Mouse (Mus musculus) embryo, embryonic 10 days (tissue): ENCODE measurements at regions not wholly inside any gene's neighbourhood (a gene's known extent, or its start where the extent isn't known, plus 50 kb on each side); places are given as distances from the start of the nearest gene placed in this dataset.

Source experiments
- DNase-seq: peaks from one replicate; pipeline ENCODE4 v3.0.0-alpha.2; 2015; ENCODE audit warnings: low spot score

DNA sequence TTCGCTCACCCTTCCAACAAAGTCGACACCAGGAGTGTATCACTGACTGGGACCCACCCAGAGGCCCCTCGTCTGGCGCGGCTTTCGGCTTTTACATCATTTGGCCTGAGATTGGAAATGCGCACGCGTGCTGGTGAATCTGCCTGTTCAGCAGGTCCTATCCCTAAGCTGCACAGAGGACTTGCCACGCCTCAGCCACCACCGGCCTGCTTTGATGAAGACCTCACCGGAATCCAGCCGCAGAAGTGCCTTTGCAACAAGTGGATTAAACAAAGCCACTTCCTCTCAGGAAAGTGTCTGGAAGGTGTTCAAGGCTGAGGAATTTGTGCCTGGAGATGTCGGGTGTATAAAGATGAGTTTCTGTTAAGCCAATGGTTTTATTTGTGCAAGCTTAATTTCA is 143.3 kb upstream of the Zc3h12a start:
- no peak for DNase-seq

DNA sequence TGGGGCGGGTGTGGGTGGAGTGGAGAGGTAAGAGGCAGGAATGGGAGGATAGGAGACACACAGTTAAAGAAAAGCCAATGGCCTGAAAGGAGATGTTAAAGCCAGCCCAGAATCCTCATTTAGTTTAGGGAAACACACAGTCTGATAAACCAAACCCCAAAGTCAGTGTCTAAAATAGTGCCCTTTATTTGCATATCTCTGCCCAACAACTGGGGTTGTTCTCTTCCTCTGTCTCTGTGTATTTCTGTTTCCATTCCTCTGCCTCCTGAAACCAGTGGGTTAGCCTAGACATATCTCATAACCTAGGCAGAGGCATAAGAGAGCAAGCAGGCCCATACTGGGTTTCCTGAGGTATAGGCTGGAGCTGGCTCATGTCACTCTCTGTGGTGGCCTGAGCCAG is 138.6 kb upstream of the Zc3h12a start:
- no peak for DNase-seq

DNA sequence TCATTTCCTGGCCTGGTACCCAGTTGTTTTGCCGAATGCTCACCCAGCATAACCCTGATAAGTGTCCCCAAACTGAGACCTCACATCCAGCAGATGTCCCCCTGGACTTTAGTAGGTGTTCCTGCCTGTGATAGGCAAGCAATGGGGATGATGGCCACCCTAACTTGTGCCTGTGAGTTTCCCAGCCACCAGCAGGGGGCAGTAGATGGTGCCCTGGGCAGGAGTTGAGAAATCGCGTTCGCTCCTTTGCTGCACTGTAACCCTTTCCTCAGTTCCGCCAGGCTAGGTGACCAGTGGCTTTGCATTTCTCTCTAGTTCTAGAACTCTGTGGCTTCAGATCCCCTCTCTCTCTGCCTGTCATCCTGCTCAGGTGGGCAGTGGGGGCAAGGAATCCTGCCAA is 137.9 kb upstream of the Zc3h12a start:
- DNase-seq = peak; percentile 77

DNA sequence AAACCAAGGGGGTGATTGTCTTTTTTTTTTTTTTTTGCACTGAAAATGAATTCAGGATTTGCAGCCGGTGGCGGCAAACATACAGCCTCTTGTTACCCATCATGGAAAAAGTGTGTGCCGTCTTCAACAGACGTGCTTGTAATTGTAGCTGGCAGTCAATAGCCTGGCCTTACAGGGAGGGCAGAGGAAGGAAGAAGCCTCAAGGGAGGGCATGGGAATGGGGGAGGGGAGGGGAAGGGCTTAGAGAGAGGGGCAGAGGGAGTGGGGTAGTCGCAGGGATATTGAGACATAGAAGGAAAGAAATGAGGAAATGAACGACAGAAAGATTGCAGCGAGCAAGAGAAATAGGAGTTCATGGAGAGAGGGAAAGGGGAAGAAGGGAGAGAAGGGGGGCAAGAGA is 137.4 kb upstream of the Zc3h12a start:
- DNase-seq = no peak

DNA sequence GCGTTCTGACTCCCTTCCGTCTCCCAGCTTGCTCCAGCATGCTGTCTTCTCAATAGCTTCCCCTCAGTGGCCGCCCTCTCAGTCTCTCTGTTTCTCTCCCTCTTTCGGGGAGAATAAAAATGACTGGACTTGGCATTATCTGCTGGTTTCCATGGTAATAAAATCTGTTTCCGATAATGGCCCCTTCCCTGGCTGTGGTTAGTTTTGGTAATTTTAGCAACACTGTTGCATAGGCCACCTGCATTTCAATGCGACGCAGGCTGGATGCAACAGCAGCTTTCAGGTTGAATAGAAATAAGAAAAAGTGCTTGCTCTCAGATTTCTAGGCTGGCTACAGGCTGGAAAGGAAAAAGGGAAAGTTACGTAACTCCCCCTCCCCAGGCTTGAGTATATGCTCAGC is 133.9 kb upstream of the Zc3h12a start:
- DNase-seq = no peak

DNA sequence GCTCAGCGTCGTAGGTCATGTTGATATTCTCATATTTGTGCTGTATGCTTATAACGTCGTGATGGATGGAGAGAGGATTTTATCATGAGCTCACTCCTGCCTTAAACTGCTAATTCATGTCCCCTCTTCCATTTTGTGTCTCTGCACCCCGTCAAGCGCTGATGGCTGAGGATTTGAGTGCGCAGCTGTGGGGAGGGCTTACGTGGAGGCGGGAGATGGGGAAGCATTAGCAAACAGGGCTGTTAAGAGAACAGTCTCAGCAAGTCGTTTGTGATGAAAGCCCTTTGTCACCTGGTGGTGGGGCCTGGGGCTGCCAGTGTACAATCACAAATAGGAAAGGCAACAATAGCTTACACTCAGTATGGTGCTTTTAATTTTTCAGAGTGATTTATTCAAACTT is 131.7 kb upstream of the Zc3h12a start:
- no peak for DNase-seq

DNA sequence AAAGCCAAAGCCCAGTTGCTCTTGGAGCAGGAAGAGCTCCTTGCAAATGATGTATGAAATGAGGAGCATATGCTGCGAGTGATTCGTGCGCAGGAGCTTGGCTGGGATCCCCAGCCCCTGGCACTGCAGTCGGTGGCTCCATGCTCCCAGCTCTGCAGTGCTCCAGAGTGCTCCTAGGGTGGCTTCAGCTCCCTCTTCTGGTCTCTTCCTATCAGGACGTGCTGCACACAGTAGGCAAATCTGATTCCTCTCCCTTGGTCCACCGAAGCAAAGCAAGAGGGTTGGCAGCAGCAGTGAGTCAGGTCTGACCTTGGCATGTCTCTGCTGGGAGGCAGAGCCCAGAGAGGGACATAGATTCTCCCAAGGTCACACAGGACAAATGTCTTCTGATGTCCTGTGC is 130.3 kb upstream of the Zc3h12a start:
- no peak for DNase-seq

DNA sequence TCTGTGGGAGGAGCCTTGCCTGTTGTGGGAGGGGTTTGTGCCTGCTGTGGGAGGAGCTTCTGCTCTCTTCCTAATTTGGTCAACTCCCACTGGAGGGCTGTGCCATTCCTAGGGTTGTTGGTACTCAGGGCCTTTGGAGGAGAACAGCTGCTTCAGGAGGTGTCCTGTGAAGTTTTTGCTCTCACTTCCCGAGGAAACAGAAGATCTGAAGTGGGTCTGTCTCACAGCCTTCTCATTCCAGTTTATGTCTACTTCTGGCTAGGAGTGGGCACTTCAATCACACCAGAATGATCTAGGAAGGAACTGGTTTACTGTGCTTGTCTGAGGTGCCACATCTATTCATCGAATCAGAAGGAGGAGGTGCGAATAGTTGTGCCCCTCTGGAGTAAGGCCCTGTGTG is 125.5 kb upstream of the Zc3h12a start:
- no peak for DNase-seq

DNA sequence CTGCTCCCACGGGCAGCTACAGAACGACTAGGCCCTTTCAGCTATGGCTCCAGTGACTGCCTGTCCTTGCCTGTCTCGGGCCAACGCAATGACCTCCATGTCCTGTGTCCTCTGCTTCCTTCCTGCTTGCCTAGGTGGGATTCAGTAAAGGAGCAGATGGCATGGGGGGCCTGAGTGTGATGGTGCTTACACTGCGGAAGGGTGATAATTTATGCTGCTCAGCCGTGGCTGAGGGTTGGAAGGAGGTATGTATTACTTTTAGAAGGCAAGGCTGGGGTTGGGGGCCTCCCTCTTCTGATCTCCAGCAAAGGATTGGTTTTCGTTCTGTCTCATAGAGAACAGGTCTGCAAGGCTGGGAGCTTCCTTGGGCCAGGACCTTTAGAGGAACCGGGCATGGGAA is 124.6 kb upstream of the Zc3h12a start:
- DNase-seq = no peak

DNA sequence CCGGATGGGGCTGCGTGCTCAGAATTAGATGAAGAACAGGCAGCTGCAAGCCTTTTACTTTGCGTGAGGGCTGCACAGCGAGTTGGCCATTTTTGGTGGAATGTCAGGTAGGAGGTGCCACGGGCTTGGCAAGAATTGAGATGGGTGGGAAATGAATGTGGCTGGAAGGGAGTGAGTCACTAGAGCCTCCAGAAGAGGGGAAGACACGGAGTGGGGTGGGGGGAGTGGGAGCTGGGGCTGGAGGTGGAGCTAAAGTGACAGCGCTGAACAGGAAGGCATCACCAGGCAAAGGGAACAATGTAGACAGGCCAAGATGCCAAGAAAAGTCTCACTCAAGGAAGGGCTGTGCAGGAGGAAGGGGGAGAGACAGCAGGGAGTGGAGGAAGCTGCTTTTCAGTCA is 121.4 kb upstream of the Zc3h12a start:
- DNase-seq = no peak

DNA sequence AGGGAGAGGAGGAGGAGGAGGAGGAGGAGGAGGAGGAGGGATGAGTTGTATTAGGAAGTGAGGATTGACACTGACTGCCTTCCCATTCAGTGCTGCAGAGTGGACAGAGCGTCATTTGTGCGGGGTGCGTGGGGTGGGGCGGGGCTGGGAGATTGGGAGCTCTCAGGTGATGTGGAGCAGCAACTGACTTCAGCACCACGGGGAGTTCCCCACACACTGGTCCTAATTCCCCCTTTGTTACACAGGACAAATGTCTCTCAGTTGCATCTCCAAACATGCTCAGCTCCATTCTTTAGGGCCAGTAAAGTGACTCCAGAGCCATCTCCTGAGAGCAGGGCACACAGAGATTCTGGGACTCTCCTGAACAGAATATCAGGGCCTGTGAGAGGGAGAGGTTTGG is 118.5 kb upstream of the Zc3h12a start:
- DNase-seq = peak; percentile 57

DNA sequence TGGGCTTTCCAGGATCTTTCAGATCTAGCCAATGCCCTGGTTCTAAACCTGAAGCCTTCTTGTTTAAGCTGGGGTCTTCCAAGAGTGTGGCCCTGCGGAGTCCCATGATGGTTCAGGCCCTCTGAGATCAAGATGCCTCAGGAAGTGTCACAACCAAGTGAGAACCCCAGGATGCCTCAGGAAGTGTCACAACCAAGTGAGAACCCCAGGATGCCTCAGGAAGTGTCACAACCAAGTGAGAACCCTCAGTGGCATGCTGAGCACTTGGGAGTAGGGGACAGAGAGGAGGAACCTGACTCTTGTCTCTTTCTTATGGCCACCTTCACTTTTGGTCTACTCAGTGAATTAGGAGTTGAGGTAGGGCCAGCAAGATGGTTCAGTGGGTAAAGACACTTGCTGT is 114.9 kb upstream of the Zc3h12a start:
- no peak for DNase-seq

DNA sequence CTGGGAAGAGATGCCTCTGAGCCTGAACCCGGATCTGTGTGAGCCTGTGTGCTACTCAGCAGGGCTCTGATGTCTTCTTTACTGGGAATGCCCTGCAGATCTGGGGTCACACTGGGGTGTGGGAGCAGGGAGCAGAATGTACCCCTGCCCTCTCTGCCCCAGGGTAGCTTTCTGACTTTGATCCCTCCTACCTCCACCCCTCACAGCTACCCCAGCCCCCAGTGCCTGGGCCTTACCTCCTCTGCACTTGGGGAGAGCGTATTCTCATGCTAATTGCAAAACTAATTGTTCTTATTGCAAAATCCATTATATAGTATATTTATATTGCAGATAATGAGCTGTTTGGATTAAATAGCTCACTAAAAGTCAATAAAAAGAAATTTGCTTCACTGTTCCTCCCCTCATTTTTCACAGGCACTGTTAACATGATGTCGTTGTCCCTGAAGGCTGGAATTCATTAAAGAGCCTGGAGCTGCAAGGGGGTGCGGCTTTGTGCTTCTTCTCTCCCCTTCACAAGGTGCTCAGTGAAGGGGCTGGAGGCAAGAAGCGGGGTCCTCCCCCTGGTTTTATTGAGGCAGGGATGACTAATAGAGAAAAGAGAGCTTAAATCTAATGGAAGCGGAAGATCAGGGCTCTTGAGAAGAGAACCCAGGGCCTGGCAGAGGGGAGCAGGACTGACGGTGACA is 114.1 kb upstream of the Zc3h12a start:
- no peak for DNase-seq

DNA sequence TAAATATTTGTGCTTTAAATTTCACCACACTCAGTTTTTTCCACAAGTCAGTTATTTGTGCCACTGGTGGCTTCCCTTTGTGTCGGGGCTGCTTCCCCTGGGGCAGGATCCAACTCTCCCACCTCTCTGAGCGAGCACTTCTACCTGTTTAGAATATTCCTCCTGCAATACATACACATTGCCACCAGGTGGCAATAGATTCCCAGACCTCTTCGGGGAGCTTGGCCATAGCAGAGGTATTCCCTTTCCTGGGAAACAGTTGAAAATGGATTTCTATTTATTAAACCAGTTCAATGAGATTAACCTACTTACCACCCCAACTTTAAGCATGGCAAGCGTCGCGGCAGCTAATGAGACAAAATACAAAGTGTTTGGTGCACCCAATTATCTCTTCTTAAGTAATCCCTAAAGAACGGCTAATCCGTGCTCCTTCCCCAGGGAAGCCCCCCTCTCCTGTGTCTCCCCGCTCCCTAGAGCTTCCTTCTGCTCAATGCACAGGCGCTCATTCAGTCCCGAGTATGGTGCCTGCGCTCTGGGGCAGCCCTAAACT is 104.1 kb upstream of the Zc3h12a start:
- peak; percentile 54 for DNase-seq

DNA sequence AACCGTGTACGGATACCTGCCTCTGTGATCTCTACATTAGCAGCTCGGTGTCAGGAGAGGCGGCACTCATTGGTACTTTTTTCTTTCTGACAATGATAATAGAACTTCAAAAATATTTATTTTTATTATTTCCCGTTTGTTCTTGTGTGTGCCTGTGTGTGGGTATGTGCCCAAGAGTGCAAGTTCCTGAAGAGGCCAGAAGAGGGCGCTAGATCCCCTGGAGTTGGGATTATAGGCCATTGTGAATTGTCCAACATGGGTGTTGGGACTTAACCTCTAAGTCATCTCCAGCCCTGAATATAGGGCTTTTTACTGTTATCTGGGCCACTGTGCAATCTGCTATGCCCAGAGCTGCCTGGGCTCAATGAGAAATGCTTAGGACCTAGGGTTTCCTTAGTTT is 99.6 kb upstream of the Zc3h12a start:
- DNase-seq = no peak

DNA sequence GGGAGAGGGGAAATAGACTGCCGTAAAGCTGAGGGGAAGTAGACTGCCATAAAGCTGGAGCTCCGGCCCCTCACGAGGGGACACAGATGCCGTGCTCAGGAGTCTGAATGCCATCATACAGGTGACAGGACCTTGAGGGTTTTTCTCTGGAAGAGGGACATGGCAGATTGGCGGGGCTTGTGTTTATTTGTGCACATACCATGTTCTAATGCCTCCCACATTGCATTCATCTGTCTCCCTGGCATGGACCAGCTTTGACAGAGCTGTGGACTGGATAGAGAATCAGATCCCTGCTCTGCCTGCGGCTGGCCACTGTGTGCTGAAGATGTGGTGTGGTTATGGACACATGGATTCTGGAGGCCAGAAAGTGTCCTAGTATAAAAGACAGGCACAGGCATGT is 95.3 kb upstream of the Zc3h12a start:
- no peak for DNase-seq

DNA sequence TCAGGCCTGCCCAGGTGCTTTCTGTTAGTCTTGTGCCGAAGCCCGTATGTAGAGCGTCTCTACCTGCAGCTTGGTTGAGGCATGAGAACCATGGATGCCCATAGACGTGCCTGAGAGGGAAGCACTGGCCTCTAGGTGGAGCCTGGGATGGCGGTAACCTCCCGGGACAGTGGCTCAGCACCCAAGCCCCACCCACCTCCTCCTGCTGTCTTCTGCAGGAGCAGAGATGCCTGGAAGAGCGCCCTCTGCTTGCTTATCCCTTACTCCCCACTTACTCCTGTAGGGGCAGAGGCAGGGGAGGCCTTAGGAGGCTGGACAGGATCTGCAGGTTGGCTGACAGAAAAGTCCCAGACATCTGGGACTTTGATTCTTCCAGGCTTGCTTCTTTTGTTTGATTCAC is 92.7 kb upstream of the Zc3h12a start:
- DNase-seq = peak; percentile 69

DNA sequence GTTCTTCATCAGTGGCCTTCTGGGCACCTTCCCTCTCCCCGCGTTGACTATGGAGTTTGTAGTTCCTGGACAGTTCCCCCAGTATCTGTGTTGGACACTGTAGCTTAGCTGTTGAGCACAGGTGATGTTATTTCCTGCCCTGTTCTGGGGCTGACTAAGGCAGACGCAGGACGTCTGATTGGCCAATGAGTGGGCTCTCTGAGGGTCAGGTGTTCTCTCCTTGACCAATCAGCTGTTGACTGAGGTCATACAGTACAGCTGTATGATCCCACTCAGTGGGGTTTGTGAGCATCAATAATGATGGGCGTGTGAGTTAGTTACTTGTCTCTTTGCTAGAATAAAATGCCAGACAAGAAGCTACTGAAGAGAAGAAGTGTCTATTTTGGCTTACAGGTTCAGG is 91.6 kb upstream of the Zc3h12a start:
- no peak for DNase-seq

DNA sequence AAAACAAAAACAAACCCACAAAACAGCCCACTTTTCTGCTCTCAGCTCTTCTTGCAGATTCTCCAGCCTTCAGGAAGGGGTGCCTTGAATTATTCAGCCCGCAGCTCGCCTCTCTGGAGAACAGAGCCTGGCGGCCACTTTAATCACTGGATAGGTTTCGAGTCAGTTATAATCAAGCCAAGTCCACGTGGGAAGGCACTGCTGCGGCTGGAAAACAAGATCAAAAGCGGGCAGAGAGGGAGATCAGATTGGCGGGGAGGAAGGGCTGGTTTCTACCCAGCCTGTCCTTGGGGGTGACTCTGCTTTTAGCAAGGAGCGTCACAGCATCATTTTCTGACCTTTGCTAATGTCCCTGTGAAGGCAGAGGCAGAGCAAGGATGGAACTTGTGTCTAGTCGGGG is 86.7 kb upstream of the Zc3h12a start:
- no peak for DNase-seq

DNA sequence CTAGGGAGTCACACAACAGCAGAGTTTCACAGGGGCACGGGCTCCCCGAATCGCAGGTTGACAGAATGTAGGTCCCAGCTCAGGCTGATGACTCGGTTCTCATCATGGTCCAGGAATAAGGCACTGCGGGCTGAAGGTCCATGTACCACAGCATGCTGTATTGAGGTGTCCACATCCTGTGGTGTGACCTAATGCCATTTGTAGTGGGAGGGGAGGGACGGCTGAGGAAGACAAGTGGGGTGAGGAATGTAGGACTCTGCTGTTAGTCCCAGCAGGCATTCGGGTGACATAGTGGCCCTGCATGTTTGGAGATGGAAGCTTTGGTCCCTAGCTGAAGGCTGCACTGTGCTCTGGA is 84.5 kb upstream of the Zc3h12a start:
- DNase-seq = no peak

DNA sequence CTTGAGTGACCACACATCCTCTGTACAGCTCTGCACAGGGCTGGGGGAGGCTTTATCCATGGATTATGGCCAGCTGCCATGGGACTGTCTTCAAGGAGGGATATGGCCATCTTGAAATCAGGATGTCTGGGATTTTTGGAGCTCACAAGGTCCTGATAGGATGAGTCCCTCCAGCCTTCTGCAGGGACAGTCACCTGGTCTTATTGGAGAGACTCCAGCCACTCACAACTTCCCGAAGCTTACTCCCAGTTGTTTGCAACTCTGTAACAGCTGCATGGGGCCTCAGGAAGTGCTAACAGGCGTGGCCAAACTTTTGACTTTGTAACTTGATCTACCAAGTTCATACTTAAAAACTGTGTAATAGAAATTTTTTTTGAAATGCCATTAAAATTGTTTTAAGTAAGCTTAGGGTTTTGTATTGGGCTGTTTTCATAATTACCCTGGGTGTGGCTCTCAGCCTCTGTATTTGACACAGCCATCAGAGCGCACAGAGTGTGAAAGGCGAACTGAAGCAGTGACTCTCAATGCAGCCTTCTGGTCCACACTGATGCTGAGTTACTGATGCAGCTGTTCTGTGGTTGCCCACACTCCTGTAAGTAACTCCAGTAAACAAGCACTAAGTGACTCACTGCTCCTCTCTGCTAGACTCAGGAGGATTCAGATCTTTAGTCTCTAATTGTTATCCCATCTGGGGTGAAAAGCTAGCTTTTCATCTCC is 84.0 kb upstream of the Zc3h12a start:
- DNase-seq = no peak

DNA sequence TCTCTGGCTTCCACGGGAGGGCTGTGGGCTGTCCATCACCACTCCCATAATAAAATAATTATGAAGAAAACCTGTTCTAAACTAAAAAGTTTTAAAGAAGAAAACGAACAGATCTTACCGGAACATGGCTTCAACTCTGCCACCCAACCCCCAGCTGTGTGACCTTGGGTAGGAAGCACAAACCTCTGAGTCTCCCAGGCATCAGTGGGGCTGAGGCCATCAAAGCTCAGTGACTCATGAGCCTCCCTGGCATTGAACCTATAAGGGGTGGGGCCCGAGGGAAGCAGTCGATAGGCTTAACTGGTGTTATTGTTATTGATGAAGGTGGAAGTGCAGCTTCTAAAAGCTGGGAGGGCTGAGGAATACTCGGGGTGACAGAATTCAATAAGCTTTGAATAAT is 83.1 kb upstream of the Zc3h12a start:
- DNase-seq = no peak

DNA sequence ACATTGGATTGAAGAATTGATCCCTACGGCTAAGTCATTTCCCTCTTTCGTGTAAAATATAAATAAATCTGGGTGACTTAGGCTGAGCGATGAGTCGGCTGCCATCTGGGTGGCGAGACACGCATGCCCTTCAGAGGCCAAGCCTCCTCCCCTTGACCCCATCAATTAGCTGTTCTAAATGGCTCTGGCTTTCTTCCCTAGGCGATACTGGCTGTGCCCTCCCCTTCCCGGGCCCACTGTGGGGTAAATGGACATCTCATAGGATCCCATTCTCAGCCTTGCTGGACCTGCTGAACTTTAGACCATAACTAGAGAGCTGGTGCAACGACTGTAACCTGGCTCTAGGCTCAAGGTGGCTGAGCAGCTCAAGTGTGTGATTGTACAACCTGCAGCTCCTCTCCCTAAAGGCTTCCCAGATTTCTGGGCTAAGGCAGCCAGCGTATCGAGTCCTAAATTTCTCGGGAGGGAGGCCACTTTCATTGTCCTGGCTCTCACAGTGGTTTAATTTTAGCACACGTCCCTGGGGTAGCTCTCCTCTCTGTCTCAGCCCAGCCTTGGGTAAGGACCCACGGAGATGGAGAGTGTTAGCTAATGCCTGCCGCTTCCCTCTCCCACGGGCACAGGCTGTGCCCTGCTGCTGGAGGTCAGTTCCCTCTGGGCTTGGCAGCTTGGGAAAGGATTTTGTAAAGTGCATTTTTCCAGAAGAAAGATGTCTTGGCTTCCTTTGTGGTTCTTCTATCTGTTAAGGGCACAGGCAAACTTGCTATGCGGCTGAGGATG is 80.7 kb upstream of the Zc3h12a start:
- DNase-seq = no peak
